Mouse (Mus musculus) forebrain, embryonic 16.5 days (tissue): ENCODE measurements at regions not wholly inside any gene's neighbourhood (a gene's known extent, or its start where the extent isn't known, plus 50 kb on each side); places are given as distances from the start of the nearest gene placed in this dataset.

Experiments used
- ATAC-seq: fragments of 200-750 bp; cut with Nextera tagmentation; 2 replicates; pipeline ENCODE4 v1.8.0; 2017; ENCODE audit warnings: mild to moderate bottlenecking, moderate library complexity
- H3K27ac ChIP-seq: fragments of 300-500 bp; sonication (generic); 2 replicates; pipeline ENCODE4 v1.5.1; 2014; ENCODE audit warnings: low read length, control low read depth
- H3K27me3 ChIP-seq: fragments of 300-500 bp; sonication (generic); replicated peaks from 2 replicates; pipeline ENCODE4 v1.6.1; 2014; ENCODE audit warnings: low read length; ENCODE audit not compliant: control insufficient read depth, insufficient read depth
- H3K36me3 ChIP-seq: fragments of 300-500 bp; sonication (generic); 2 replicates; pipeline ENCODE4 v1.6.1; 2014; ENCODE audit not compliant: control insufficient read depth, insufficient read depth
- H3K4me1 ChIP-seq: fragments of 300-500 bp; sonication (generic); replicated peaks from 2 replicates; pipeline ENCODE4 v1.6.1; 2014; ENCODE audit warnings: low read length; ENCODE audit not compliant: control insufficient read depth, insufficient read depth
- H3K4me2 ChIP-seq: fragments of 300-500 bp; sonication (generic); 2 replicates; pipeline ENCODE4 v1.6.1; 2014; ENCODE audit warnings: mild to moderate bottlenecking, low read length, control low read depth
- H3K4me3 ChIP-seq: fragments of 300-500 bp; sonication (generic); replicated peaks from 2 replicates; pipeline ENCODE4 v1.5.1; 2014; ENCODE audit warnings: mild to moderate bottlenecking, low read length, control low read depth
- H3K9ac ChIP-seq: fragments of 300-500 bp; sonication (generic); replicated peaks from 2 replicates; pipeline ENCODE4 v1.6.1; 2014; ENCODE audit warnings: low read depth, low read length, control low read depth
- H3K9me3 ChIP-seq: fragments of 300-500 bp; sonication (generic); 2 replicates; pipeline ENCODE4 v1.6.1; 2016; ENCODE audit warnings: low read length; ENCODE audit not compliant: control insufficient read depth
- WGBS: fragments of 180-500 bp; shearing (Covaris S2); extraction: QIAGEN DNeasy Blood & Tissue Kit; methylation state at CpG from one replicate; pipeline ENCODE4 v1.1.7; 2014; 5-methylcytosine and 5-hydroxymethylcytosine counted together

GRCm38 (mm10) chr13:44597666-44598065 is 131.6 kb upstream of the Jarid2 start:
- no peaks in the 10 kb centered on the region for H3K36me3 ChIP-seq
- ATAC-seq: no peak
- 0 out of 2 replicates have a peak, but pooled peaks cover 5% of the 10 kb centered on the region for H3K27me3 ChIP-seq
- no peaks in the 10 kb centered on the region for H3K9me3 ChIP-seq
- H3K4me1 ChIP-seq: no peaks in the 10 kb centered on the region
- 76% methylated on average over 1 of the region's 1 CpGs for WGBS
- no peak overlapping the region for H3K27ac ChIP-seq
- H3K9ac ChIP-seq: no peak overlapping the region
- H3K4me3 ChIP-seq: no peak overlapping the region
- no peak overlapping the region for H3K4me2 ChIP-seq

GRCm38 (mm10) chr13:44601024-44601423 is 128.2 kb upstream of the Jarid2 start:
- Histone ChIP-seq H3K9ac (no peak overlapping the region), H3K27me3 (0 out of 2 replicates have a peak, but pooled peaks cover 5% of the 10 kb centered on the region), H3K4me3 (no peak overlapping the region), H3K4me2 (no peak overlapping the region), H3K36me3 (no peaks in the 10 kb centered on the region), H3K27ac (no peak overlapping the region), H3K4me1 (no peaks in the 10 kb centered on the region), H3K9me3 (no peaks in the 10 kb centered on the region)
- ATAC-seq: no peak
- 76% methylated on average over 2 of the region's 2 CpGs for WGBS

GRCm38 (mm10) chr13:44602658-44603057 is 126.6 kb upstream of the Jarid2 start:
- no peaks in the 10 kb centered on the region for H3K9me3 ChIP-seq
- WGBS: 15% methylated on average over 6 of the region's 6 CpGs
- no peaks in the 10 kb centered on the region for H3K36me3 ChIP-seq
- H3K27me3 ChIP-seq: 0 out of 2 replicates have a peak, but pooled peaks cover 5% of the 10 kb centered on the region
- ATAC-seq: no peak
- H3K9ac ChIP-seq: no peak overlapping the region
- H3K4me1 ChIP-seq: no peaks in the 10 kb centered on the region
- H3K4me2 ChIP-seq: no peak overlapping the region
- H3K4me3 ChIP-seq: no peak overlapping the region
- H3K27ac ChIP-seq: no peak overlapping the region

- Histone ChIP-seq H3K4me3 (no peak overlapping the region), H3K36me3 (no peaks in the 10 kb centered on the region), H3K4me2 (no peak overlapping the region), H3K27me3 (no peaks in the 10 kb centered on the region), H3K4me1 (no peaks in the 10 kb centered on the region), H3K27ac (no peak overlapping the region), H3K9me3 (no peaks in the 10 kb centered on the region), H3K9ac (no peak overlapping the region)
- ATAC-seq: no peak
- WGBS: 64% methylated on average over 13 of the region's 13 CpGs
These were observed 121.7 kb upstream of the Jarid2 start for GRCm38 (mm10) chr13:44607316-44608285.

GRCm38 (mm10) chr13:44608286-44608675 is 121.0 kb upstream of the Jarid2 start:
- ATAC-seq: no peak
- WGBS: 77% methylated on average over 3 of the region's 3 CpGs

GRCm38 (mm10) chr13:44608681-44609335 is 120.5 kb upstream of the Jarid2 start:
- Histone ChIP-seq H3K36me3 (no peaks in the 10 kb centered on the region), H3K27me3 (no peaks in the 10 kb centered on the region), H3K4me2 (no peak overlapping the region), H3K27ac (no peak overlapping the region), H3K9ac (no peak overlapping the region), H3K9me3 (no peaks in the 10 kb centered on the region), H3K4me3 (no peak overlapping the region), H3K4me1 (no peaks in the 10 kb centered on the region)
- ATAC-seq: no peak
- 69% methylated on average over 11 of the region's 11 CpGs for WGBS

More at GRCm38 (mm10) chr13:44608286-44608675, 121.0 kb upstream of the Jarid2 start:
- Histone ChIP-seq H3K9me3 (no peaks in the 10 kb centered on the region), H3K4me1 (no peaks in the 10 kb centered on the region), H3K36me3 (no peaks in the 10 kb centered on the region), H3K4me3 (no peak overlapping the region), H3K27ac (no peak overlapping the region), H3K9ac (no peak overlapping the region), H3K27me3 (no peaks in the 10 kb centered on the region), H3K4me2 (no peak overlapping the region)

- no peak for ATAC-seq
- no peaks in the 10 kb centered on the region for H3K9me3 ChIP-seq
- no peak overlapping the region for H3K4me3 ChIP-seq
- H3K9ac ChIP-seq: no peak overlapping the region
- 92% methylated on average over 5 of the region's 5 CpGs for WGBS
- H3K27me3 ChIP-seq: no peaks in the 10 kb centered on the region
- no peak overlapping the region for H3K27ac ChIP-seq
- no peaks in the 10 kb centered on the region for H3K36me3 ChIP-seq
- H3K4me1 ChIP-seq: no peaks in the 10 kb centered on the region
- no peak overlapping the region for H3K4me2 ChIP-seq
These were observed 119.7 kb upstream of the Jarid2 start for GRCm38 (mm10) chr13:44609606-44610005.

GRCm38 (mm10) chr13:44615696-44616095 is 113.6 kb upstream of the Jarid2 start:
- no peaks in the 10 kb centered on the region for H3K9me3 ChIP-seq
- no peak overlapping the region for H3K27ac ChIP-seq
- no peak overlapping the region for H3K9ac ChIP-seq
- H3K36me3 ChIP-seq: no peaks in the 10 kb centered on the region
- H3K4me1 ChIP-seq: no peaks in the 10 kb centered on the region
- no peak overlapping the region for H3K4me2 ChIP-seq
- no peak overlapping the region for H3K4me3 ChIP-seq
- 81% methylated on average over 8 of the region's 8 CpGs for WGBS
- no peaks in the 10 kb centered on the region for H3K27me3 ChIP-seq
- no peak for ATAC-seq

- no peaks in the 10 kb centered on the region for H3K27me3 ChIP-seq
- H3K9me3 ChIP-seq: no peaks in the 10 kb centered on the region
- H3K36me3 ChIP-seq: no peaks in the 10 kb centered on the region
- ATAC-seq: no peak
- H3K27ac ChIP-seq: no peak overlapping the region
- H3K4me3 ChIP-seq: no peak overlapping the region
- no peak overlapping the region for H3K9ac ChIP-seq
- H3K4me2 ChIP-seq: no peak overlapping the region
- peaks cover 8% of the 10 kb centered on the region for H3K4me1 ChIP-seq
- WGBS: 92% methylated on average over 3 of the region's 3 CpGs
These were observed 110.9 kb upstream of the Jarid2 start for GRCm38 (mm10) chr13:44618368-44618767.
